Mouse (Mus musculus) cerebellum, postnatal 36 days (tissue): ENCODE results near the gene Clpp.

ENCODE experiments used
- DNase-seq, 2 experiments: peaks; one replicate each; pipeline ENCODE4 v3.0.0; 2021 to 2022; ENCODE audit warnings: mixed read lengths in 2 of 2

The Clpp gene

GRCm38 (mm10) chr17:56988441-56988840 is 1.7 kb upstream of the Clpp start:
- no peak for DNase-seq

- no peak for DNase-seq
Measured at GRCm38 (mm10) chr17:56988921-56989430, 1.1 kb upstream of the Clpp start.

GRCm38 (mm10) chr17:56989467-56990114 is 514 bp upstream of the Clpp start:
- DNase-seq = peak; percentile 27 to 67

- DNase-seq = no peak
Measured at GRCm38 (mm10) chr17:56990966-56991365, 861 bp downstream of the Clpp start.

GRCm38 (mm10) chr17:56995046-56995445 is 4.9 kb downstream of the Clpp start:
- DNase-seq = no peak

GRCm38 (mm10) chr17:56996506-56996905 is 6.4 kb downstream of the Clpp start:
- DNase-seq = no peak

- peak; percentile 92 to 93 for DNase-seq
Measured at GRCm38 (mm10) chr17:56997029-56997667, 7.0 kb downstream of the Clpp start, which contains the start of gene Alkbh7. Alkbh7 (plus strand) TSS chr17:56997339.

- DNase-seq = no peak
Measured at GRCm38 (mm10) chr17:56999414-56999813, 9.3 kb downstream of the Clpp start.

GRCm38 (mm10) chr17:56999968-57000609 is 10.0 kb downstream of the Clpp start, which contains the start of gene Pspn:
Pspn (minus strand) TSS chr17:57000018.
- no peak for DNase-seq

- no peak for DNase-seq
Measured at GRCm38 (mm10) chr17:57001228-57001627, 11.1 kb downstream of the Clpp start.

GRCm38 (mm10) chr17:57003994-57004393 is 13.9 kb downstream of the Clpp start:
- DNase-seq = no peak

- DNase-seq = no peak
Measured at GRCm38 (mm10) chr17:57007137-57007905, 17.2 kb downstream of the Clpp start.

- no peak for DNase-seq
Measured at GRCm38 (mm10) chr17:57010911-57011235, 20.8 kb downstream of the Clpp start.

GRCm38 (mm10) chr17:57011236-57012141 is 21.4 kb downstream of the Clpp start, which contains the start of the genes Gtf2f1 and Gm17949:
Gtf2f1 (minus strand) TSS chr17:57011288.
Gm17949 (plus strand) TSS chr17:57011469.
- DNase-seq = peak; percentile 92 to 98

- no peak for DNase-seq
Measured at GRCm38 (mm10) chr17:57012245-57012795, 22.2 kb downstream of the Clpp start.

GRCm38 (mm10) chr17:57019693-57020092 is 29.6 kb downstream of the Clpp start:
- no peak for DNase-seq

- DNase-seq = no peak
Measured at GRCm38 (mm10) chr17:57020960-57021359, 30.9 kb downstream of the Clpp start.

- no peak for DNase-seq
Measured at GRCm38 (mm10) chr17:57027471-57027870, 37.4 kb downstream of the Clpp start.

- DNase-seq = no peak
Measured at GRCm38 (mm10) chr17:57029691-57030090, 39.6 kb downstream of the Clpp start.

- peak; percentile 31 to 53 for DNase-seq
Measured at GRCm38 (mm10) chr17:57030931-57031660, 41.0 kb downstream of the Clpp start, which contains the start of gene Khsrp. Khsrp (minus strand) TSS chr17:57031522.
